Mouse (Mus musculus): ENCODE results near the gene Hras. TPM values are rescaled to one million over a fixed set of nuclear protein-coding genes. Genes with fewer than 3 reads are reported as not detected.

Hras gene
- polyA plus RNA-seq, 1 experiment: 46.6 TPM

DNA sequence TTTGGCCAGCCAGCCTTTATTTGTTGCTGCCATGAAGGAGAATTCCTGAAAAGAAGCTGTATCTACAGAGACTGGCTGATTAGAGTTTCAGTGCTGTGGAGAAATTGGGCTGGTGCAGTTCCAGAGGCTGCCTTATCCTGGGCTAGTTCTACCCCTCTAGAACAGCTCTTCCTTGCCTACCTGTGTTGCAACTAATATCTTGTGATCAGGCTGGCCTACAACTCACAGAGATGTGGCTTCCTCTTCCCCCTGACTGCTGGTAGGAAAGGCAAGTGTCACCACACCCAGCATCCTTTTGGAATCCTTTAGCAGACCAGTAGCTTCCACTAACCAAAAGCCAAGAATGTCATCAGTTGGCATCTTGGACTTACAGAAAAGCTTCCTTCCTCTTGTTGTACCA, 23.9 kb downstream of the Hras start:
- no peak for TF ChIP-seq GATA1 (IDR thresholded peaks at IDR 0.05; ENCODE audit: low read length)

- TF ChIP-seq GATA1 (IDR thresholded peaks at IDR 0.05; ENCODE audit: low read length): no peak
Measured at GRCm38 (mm10) chr7:141169300-141169699, 24.5 kb downstream of the Hras start.

GRCm38 (mm10) chr7:141168518-141168953, 25.3 kb downstream of the Hras start:
- no peak for TF ChIP-seq GATA1 (IDR thresholded peaks at IDR 0.05; ENCODE audit: low read length)

GRCm38 (mm10) chr7:141167901-141168517, 25.8 kb downstream of the Hras start:
- no peak for TF ChIP-seq GATA1 (IDR thresholded peaks at IDR 0.05; ENCODE audit: low read length)

DNA sequence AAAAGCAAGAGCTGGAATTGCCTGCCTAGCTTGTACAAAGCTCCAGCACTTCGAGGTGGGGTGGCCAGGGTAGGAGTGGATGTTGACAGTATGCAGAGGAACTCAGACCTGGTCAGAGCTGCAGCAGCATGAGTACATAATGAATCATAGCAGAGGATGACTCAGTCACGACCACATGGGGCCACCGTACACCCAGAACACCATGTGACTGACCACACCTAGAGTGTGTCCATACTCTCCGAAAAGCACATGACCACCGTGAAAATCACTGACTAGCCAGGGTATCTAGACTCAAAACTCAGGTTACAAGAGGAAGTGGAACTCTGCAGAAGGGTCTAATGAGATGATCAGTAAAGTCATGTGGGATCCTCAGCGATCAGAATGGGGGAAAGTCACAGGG, 29.0 kb downstream of the Hras start:
- TF ChIP-seq GATA1 (IDR thresholded peaks at IDR 0.05; ENCODE audit: low read length): no peak

- no peak for TF ChIP-seq GATA1 (IDR thresholded peaks at IDR 0.05; ENCODE audit: low read length)
Measured at GRCm38 (mm10) chr7:141164397-141164796, 29.4 kb downstream of the Hras start.

DNA sequence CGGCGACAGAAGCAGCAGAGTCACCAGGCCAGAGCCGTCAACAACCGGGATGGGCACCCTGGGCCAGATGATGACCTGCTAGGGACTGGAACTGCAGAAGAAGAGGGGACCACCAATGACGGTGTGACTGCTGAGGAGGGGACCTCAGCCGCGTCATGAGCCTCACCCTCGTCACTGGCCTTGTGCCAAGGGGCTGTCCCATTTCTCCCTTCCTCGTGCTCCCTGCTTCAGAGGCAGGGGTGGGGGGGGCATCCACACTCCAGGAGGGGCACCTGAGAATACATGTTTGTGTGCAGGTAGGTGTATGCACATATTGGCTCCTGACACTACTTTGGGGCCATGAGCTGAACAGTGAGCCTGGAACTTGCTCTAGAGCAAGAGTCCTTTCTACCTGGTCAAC, 38.4 kb downstream of the Hras start:
- no peak for TF ChIP-seq GATA1 (IDR thresholded peaks at IDR 0.05; ENCODE audit: low read length)

DNA sequence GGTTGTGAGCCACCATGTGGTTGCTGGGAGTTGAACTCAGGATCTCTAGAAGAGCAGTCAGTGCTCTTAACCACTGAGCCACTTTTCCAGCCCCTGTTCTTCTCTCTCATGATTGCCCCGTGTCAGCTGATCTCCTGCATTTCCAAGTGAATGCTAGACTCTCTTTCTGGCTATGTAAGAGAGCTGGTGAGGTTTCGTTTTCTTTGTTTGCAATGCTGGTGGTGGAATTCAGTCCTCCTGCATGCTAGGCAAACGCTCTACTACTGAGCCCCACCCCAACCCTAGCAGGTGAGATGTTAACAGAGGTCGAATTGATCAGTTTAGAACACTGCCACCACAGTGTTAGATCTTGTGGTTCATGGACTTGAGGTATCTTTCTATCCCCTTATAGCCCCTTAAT, 45.2 kb downstream of the Hras start:
- no peak for TF ChIP-seq GATA1 (IDR thresholded peaks at IDR 0.05; ENCODE audit: low read length)

DNA sequence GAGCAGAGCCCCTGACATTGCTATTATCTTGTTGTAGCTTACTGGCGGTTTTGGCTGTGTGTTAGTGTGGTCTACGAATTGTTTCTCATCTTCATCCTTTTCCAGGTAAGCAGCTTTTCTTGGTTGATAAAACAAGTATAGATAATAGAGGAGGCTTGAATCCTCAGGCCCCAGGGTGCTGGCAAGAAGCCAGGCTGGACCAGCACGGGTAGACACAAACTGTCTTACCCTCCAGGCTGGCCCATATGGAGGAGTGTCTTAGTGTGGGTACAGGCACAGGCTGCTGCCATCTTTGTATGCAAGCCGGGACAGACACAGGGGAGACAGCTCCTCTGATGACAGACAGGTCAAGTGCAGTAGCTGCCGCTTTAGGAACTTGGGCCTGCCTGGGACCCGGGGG, 46.8 kb downstream of the Hras start:
- TF ChIP-seq GATA1 (IDR thresholded peaks at IDR 0.05; ENCODE audit: low read length): no peak

- TF ChIP-seq GATA1 (IDR thresholded peaks at IDR 0.05; ENCODE audit: low read length): no peak
Measured at GRCm38 (mm10) chr7:141146043-141146595, 47.7 kb downstream of the Hras start.

DNA sequence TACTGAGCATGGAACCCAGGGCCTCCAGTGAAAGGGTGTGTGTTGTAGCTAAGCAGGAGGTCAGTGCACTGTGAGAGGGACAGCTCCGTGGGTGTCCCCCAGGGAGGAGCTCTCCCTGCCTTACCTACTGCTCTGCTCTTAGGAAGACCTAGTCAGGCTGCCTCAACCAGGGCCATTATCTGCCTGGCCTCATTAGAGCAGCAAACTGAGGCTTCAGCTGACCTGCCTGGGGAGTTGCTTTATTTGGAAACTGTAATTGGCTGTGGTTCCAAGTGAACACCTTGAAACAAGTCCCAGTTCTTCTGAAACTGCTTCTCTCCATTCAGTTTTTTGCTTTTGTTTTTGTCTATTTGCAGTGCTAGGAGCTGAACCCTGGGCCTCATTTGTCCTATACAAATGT, 48.4 kb downstream of the Hras start:
- no peak for TF ChIP-seq GATA1 (IDR thresholded peaks at IDR 0.05; ENCODE audit: low read length)

DNA sequence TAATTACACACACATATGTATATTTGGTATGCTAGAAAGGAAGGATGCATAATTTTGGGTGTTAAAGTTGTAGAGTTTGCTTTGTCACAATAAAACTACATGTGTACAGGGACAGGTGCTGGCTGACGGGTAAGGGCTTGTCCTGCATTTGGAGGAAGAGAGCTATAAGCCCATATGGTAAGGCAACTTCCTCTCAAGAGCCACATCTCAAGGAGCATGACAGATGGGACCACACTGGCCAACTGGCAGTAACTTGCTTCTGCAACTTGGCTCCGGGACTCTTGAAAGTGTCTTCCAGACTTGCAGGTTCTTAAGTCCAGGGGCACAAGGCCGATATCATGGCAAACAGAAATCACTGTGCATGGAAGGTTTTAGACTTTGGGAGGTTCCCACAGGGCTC, 49.2 kb downstream of the Hras start:
- TF ChIP-seq GATA1 (IDR thresholded peaks at IDR 0.05; ENCODE audit: low read length): no peak

DNA sequence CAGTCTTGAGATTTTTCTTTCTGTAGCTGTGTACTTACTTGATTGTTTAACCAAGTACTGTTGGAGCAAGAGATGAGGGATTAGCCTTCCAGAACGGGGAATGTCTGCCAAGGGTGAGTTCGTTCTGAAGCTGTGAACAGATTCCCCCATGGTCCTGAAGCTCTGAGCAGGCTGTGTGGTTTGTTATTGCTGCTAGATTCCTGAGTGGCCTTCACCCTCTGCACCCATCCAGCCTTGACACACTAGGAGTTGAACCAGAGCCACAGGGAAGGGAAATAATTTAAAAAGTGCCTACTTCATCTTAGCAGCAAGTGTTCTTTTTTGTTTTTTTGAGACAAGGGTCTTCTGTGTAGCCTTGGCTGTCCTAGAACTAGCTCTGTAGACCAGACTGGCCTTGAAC, 49.9 kb downstream of the Hras start:
- TF ChIP-seq GATA1 (IDR thresholded peaks at IDR 0.05; ENCODE audit: low read length): no peak

- no peak for TF ChIP-seq GATA1 (IDR thresholded peaks at IDR 0.05; ENCODE audit: low read length)
Measured at GRCm38 (mm10) chr7:141143112-141143511, 50.7 kb downstream of the Hras start.

DNA sequence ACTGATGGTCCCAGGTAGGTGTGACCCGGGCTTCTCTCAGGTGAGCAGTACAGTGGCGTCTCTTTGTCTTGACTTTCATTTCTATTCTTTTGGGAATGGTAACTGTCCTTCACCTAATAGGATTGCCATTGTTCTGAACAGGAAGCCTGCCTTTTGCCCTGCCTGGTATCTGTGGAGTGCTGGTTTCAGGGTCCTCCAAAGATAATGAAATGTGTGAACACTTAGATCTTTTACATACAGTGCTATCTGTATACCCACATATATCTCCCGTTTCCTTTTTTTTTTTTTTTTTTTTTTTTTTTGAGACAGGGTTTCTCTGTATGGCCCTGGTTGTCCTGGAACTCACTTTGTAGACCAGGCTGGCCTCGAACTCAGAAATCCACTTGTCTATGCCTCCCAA, 52.5 kb downstream of the Hras start:
- TF ChIP-seq GATA1 (IDR thresholded peaks at IDR 0.05; ENCODE audit: low read length): no peak

Other genes starting within 250 kb of the Hras start
- gene Ifitm5, start 243.7 kb downstream of the Hras start, polyA plus RNA-seq (2012): 0.43 and 0.61 TPM in 2 replicates
- not detected in 2 replicates for gene Gm45717, start 238.1 kb downstream of the Hras start, polyA plus RNA-seq (2012)
- 234 and 285 TPM in 2 replicates for gene Ifitm2, start 238.0 kb downstream of the Hras start, polyA plus RNA-seq (2012)
- gene Ifitm1, start 226.8 kb downstream of the Hras start, polyA plus RNA-seq (2012): 0.08 and 0.26 TPM in 2 replicates
- gene Ifitm3, start 183.2 kb downstream of the Hras start, polyA plus RNA-seq (2012): not detected in 2 replicates
- gene Ifitm6, start 176.1 kb downstream of the Hras start, polyA plus RNA-seq (2012): not detected in 2 replicates
- gene Gm17387, start 164.9 kb downstream of the Hras start, polyA plus RNA-seq (2012): not detected in 2 replicates
- gene B4galnt4, start 132.9 kb downstream of the Hras start, polyA plus RNA-seq (2012): not detected in 2 replicates
- 0.05 TPM in 1 of 2 replicates, not detected in the other for gene Pkp3, start 115.8 kb downstream of the Hras start, polyA plus RNA-seq (2012)
- 7.2 and 9.5 TPM in 2 replicates for gene Sigirr, start 93.4 kb downstream of the Hras start, polyA plus RNA-seq (2012)
- not detected in 2 replicates for gene Ano9, start 76.2 kb downstream of the Hras start, polyA plus RNA-seq (2012)
- gene Ptdss2, start 71.6 kb downstream of the Hras start, polyA plus RNA-seq (2012): 49.9 and 62.6 TPM in 2 replicates
- 1.5 and 14.6 TPM in 2 replicates for gene Rnh1, start 21.1 kb downstream of the Hras start, polyA plus RNA-seq (2012)
- 2.4 and 3.1 TPM in 2 replicates for gene Lrrc56, start 152 bp upstream of the Hras start, polyA plus RNA-seq (2012)
- 0.08 and 0.10 TPM in 2 replicates for gene Lmntd2, start 20.1 kb upstream of the Hras start, polyA plus RNA-seq (2012)
- gene Rassf7, start 21.9 kb upstream of the Hras start, polyA plus RNA-seq (2012): 12.7 and 20.3 TPM in 2 replicates
- gene Phrf1, start 34.8 kb upstream of the Hras start, polyA plus RNA-seq (2012): 132 and 133 TPM in 2 replicates
- 24.4 and 30.7 TPM in 2 replicates for gene Irf7, start 72.5 kb upstream of the Hras start, polyA plus RNA-seq (2012)
- not detected in 2 replicates for gene Cdhr5, start 82.8 kb upstream of the Hras start, polyA plus RNA-seq (2012)
- gene Sct, start 85.1 kb upstream of the Hras start, polyA plus RNA-seq (2012): not detected in 2 replicates
- gene Drd4, start 98.0 kb upstream of the Hras start, polyA plus RNA-seq (2012): 0.03 TPM in 1 of 2 replicates, not detected in the other
- 72.4 and 106 TPM in 2 replicates for gene Deaf1, start 133.7 kb upstream of the Hras start, polyA plus RNA-seq (2012)
- gene Tmem80, start 133.7 kb upstream of the Hras start, polyA plus RNA-seq (2012): 8.7 and 9.3 TPM in 2 replicates
- not detected in 2 replicates for gene Eps8l2, start 144.9 kb upstream of the Hras start, polyA plus RNA-seq (2012)
- gene Taldo1, start 198.2 kb upstream of the Hras start, polyA plus RNA-seq (2012): 96.8 and 412 TPM in 2 replicates
- 16.2 and 16.7 TPM in 2 replicates for gene Gatd1, start 220.1 kb upstream of the Hras start, polyA plus RNA-seq (2012)
- gene Cend1, start 235.5 kb upstream of the Hras start, polyA plus RNA-seq (2012): not detected in 2 replicates
- 66.0 and 68.6 TPM in 2 replicates for gene Slc25a22, start 243.9 kb upstream of the Hras start, polyA plus RNA-seq (2012)

Data from G1E-ER4 (cell line).